In genomic region chr12:86370611-86371383, GRCm38 (mm10) we compare ENCODE assay signal across 16 mouse cellular contexts. TPM values are rescaled to one million over a fixed set of nuclear protein-coding genes. Genes with fewer than 3 reads are reported as not detected.
DNase-seq lines count a peak whose midpoint lies in the region; ATAC-seq lines count a peak whose summit lies in the region.
"Had no signal": no experiment of that assay in that cellular context is flagged by ENCODE, and none has a peak within 500 bp of the region (broad histone marks: within the 10 kb centered on the region; RNA-seq: fewer than 3 reads in every experiment).

No protein-coding gene starts in this region.

- peak overlapping the region; percentile 30; the same call in 1 of the 2 replicates for H3K27ac ChIP-seq in forebrain, embryonic 14.5 days (ENCODE audit: low read depth, low read length)
- no peak overlapping the region for H3K27ac ChIP-seq in forebrain, embryonic 13.5 days
- H3K27ac ChIP-seq in hindbrain, embryonic 15.5 days (replicated peaks) = peak overlapping the region; percentile 25; the same call in 1 of the 2 replicates
- H3K27ac ChIP-seq: embryonic facial prominence, embryonic 12.5 days; heart, embryonic 10.5 days; limb, embryonic 12.5 days had no signal

- no peaks in the 10 kb centered on the region for H3K36me3 ChIP-seq in forebrain, embryonic 14.5 days (ENCODE audit: control insufficient read depth, insufficient read depth, low read length)
- H3K36me3 ChIP-seq in forebrain, embryonic 13.5 days (ENCODE audit: poor library complexity, severe bottlenecking) = no peaks in the 10 kb centered on the region
- H3K36me3 ChIP-seq in hindbrain, embryonic 15.5 days = no peaks in the 10 kb centered on the region
- H3K36me3 ChIP-seq: embryonic facial prominence, embryonic 12.5 days; G1E; heart, embryonic 10.5 days; limb, embryonic 12.5 days had no signal

- DNase-seq in forebrain, embryonic 14.5 days (ENCODE audit: low spot score) = peak; percentile 48
- DNase-seq in layer of hippocampus, adult 8-10 months (ENCODE audit: low spot score in 2 of 2) = peak; percentile 17 to 25
- no peak for DNase-seq in layer of hippocampus, adult 9-10 months (ENCODE audit: low spot score)
- peak; percentile 21 to 46 for DNase-seq in kidney, postnatal 4 days
- no peak for DNase-seq in urinary bladder, postnatal 25 days (ENCODE audit: low spot score)
- DNase-seq: cerebellum, postnatal 10 days; gastrocnemius, adult 2 months; lung, embryonic 14.5 days; retina, postnatal 1 day had no signal

- H3K27me3 ChIP-seq in forebrain, embryonic 14.5 days (replicated peaks; ENCODE audit: control insufficient read depth, insufficient read depth, low read length) = no peaks in the 10 kb centered on the region
- peaks cover 9% of the 10 kb centered on the region; the same call in 1 of the 2 replicates for H3K27me3 ChIP-seq in forebrain, embryonic 13.5 days
- no peaks in the 10 kb centered on the region for H3K27me3 ChIP-seq in hindbrain, embryonic 15.5 days

- WGBS in forebrain, embryonic 14.5 days = 75% methylated on average over 17 of the region's 17 CpGs
- WGBS in forebrain, embryonic 13.5 days = 76% methylated on average over 17 of the region's 17 CpGs
- WGBS in hindbrain, embryonic 15.5 days = 59% methylated on average over 17 of the region's 17 CpGs

- H3K9ac ChIP-seq in forebrain, embryonic 14.5 days (ENCODE audit: low read length) = no peak overlapping the region
- H3K9ac ChIP-seq in forebrain, embryonic 13.5 days = no peak overlapping the region
- H3K9ac ChIP-seq in hindbrain, embryonic 15.5 days = no peak overlapping the region
- H3K9ac ChIP-seq: embryonic facial prominence, embryonic 12.5 days; limb, embryonic 12.5 days; lung, embryonic 14.5 days had no signal

- no peaks in the 10 kb centered on the region for H3K4me1 ChIP-seq in forebrain, embryonic 14.5 days (ENCODE audit: control insufficient read depth, insufficient read depth, low read length)
- H3K4me1 ChIP-seq in forebrain, embryonic 13.5 days = peaks cover 8% of the 10 kb centered on the region
- peaks cover 13% of the 10 kb centered on the region for H3K4me1 ChIP-seq in hindbrain, embryonic 15.5 days (replicated peaks)

- no peak overlapping the region for H3K4me3 ChIP-seq in forebrain, embryonic 14.5 days (ENCODE audit: low read depth, low read length)
- H3K4me3 ChIP-seq in forebrain, embryonic 13.5 days = no peak overlapping the region
- no peak overlapping the region for H3K4me3 ChIP-seq in hindbrain, embryonic 15.5 days
- H3K4me3 ChIP-seq: embryonic facial prominence, embryonic 12.5 days; gastrocnemius, adult 2 months; heart, embryonic 10.5 days; limb, embryonic 12.5 days had no signal

- no peak for ATAC-seq in forebrain, embryonic 14.5 days
- no peak for ATAC-seq in forebrain, embryonic 13.5 days
- peak; percentile 61; the same call in 1 of the 2 replicates for ATAC-seq in hindbrain, embryonic 15.5 days (ENCODE audit: low FRiP score, low read depth)
- no peak for ATAC-seq in CD4-positive, CD25-positive, alpha-beta regulatory T cell, adult 4 months

- no peak overlapping the region for H3K4me2 ChIP-seq in forebrain, embryonic 14.5 days (ENCODE audit: low read length)
- H3K4me2 ChIP-seq in forebrain, embryonic 13.5 days = no peak overlapping the region
- H3K4me2 ChIP-seq in hindbrain, embryonic 15.5 days = no peak overlapping the region
- H3K4me2 ChIP-seq: embryonic facial prominence, embryonic 12.5 days; limb, embryonic 12.5 days; lung, embryonic 14.5 days had no signal

- H3K9me3 ChIP-seq in forebrain, embryonic 14.5 days (replicated peaks; ENCODE audit: control insufficient read depth, low read length) = no peaks in the 10 kb centered on the region
- no peaks in the 10 kb centered on the region for H3K9me3 ChIP-seq in forebrain, embryonic 13.5 days (replicated peaks)
- no peaks in the 10 kb centered on the region for H3K9me3 ChIP-seq in hindbrain, embryonic 15.5 days
- H3K9me3 ChIP-seq: embryonic facial prominence, embryonic 12.5 days; G1E; heart, embryonic 10.5 days; limb, embryonic 12.5 days had no signal

RNA-seq across cellular contexts. Expression of gene Esrrb, which starts 9.9 kb away (rescaled TPM):
- 0.32 and 0.43 TPM in 2 replicates for polyA plus RNA-seq in forebrain, embryonic 14.5 days (2014; fragmentation: Nextera tagmentation; extraction: Ambion mirVana)
- polyA plus RNA-seq in forebrain, embryonic 13.5 days (2015; fragmentation: Nextera tagmentation; extraction: Ambion mirVana) = 0.05 and 0.13 TPM in 2 replicates
- 1 to 10 TPM in 3 of 4 experiments, under 1 TPM in 1; 0.98 to 1.9 (median 1.5) TPM for total RNA-seq in layer of hippocampus, adult 8-10 months (2022)
- 4.8 and 7.2 TPM in 2 replicates for polyA plus RNA-seq in hindbrain, embryonic 15.5 days (2015; fragmentation: Nextera tagmentation; extraction: Ambion mirVana)
- not detected for polyA plus RNA-seq in CD4-positive, CD25-positive, alpha-beta regulatory T cell, adult 4 months (2017; shearing (Covaris generic))
- polyA plus RNA-seq: G1E had no signal

Comparison
In these comparisons a context has a peak if more than half of its experiments do, and no peak if none do; other contexts are left out.
1. DNase-seq: peak in forebrain, embryonic 14.5 days (single experiment), layer of hippocampus, adult 8-10 months (2 of 2) and kidney, postnatal 4 days (2 of 2); none in layer of hippocampus, adult 9-10 months (single experiment) and urinary bladder, postnatal 25 days (single experiment).